Mouse (Mus musculus): ENCODE data around the gene Olfr129.

- TF ChIP-seq GATA1 (IDR thresholded peaks at IDR 0.05; ENCODE audit: borderline replicate concordance, low read length): no peak
- no peak for TF ChIP-seq FLI1 (IDR thresholded peaks at IDR 0.05; ENCODE audit: low read length)
Observed at GRCm38 (mm10) chr17:38082364-38082763, 22.5 kb upstream of the Olfr129 start.

Measured in megakaryocyte, embryonic 14.5 days (primary cell).